Mouse (Mus musculus): ENCODE results near the gene Glis1.

Glis1 gene

GRCm38 (mm10) chr4:107518766-107519165 lies 84.4 kb downstream of the Glis1 start:
- no peak for DNase-seq (ENCODE audit: low spot score)

GRCm38 (mm10) chr4:107520071-107520470 lies 85.7 kb downstream of the Glis1 start:
- DNase-seq (ENCODE audit: low spot score), result no peak

GRCm38 (mm10) chr4:107520816-107521215 lies 86.4 kb downstream of the Glis1 start:
- no peak for DNase-seq (ENCODE audit: low spot score)

GRCm38 (mm10) chr4:107523607-107524151 lies 89.3 kb downstream of the Glis1 start:
- DNase-seq (ENCODE audit: low spot score), result no peak

- DNase-seq (ENCODE audit: low spot score), result no peak
These were observed 100.7 kb downstream of the Glis1 start for GRCm38 (mm10) chr4:107535126-107535525.

- DNase-seq (ENCODE audit: low spot score), result no peak
These were observed 103.7 kb downstream of the Glis1 start for GRCm38 (mm10) chr4:107538116-107538515.

GRCm38 (mm10) chr4:107538561-107538960 lies 104.2 kb downstream of the Glis1 start:
- no peak for DNase-seq (ENCODE audit: low spot score)

GRCm38 (mm10) chr4:107539021-107539420 lies 104.6 kb downstream of the Glis1 start:
- no peak for DNase-seq (ENCODE audit: low spot score)

- no peak for DNase-seq (ENCODE audit: low spot score)
These were observed 107.4 kb downstream of the Glis1 start for GRCm38 (mm10) chr4:107541821-107542220.

- DNase-seq (ENCODE audit: low spot score), result no peak
These were observed 110.5 kb downstream of the Glis1 start for GRCm38 (mm10) chr4:107544843-107545242.

GRCm38 (mm10) chr4:107545726-107546125 lies 111.3 kb downstream of the Glis1 start:
- DNase-seq (ENCODE audit: low spot score), result no peak

- no peak for DNase-seq (ENCODE audit: low spot score)
These were observed 112.1 kb downstream of the Glis1 start for GRCm38 (mm10) chr4:107546525-107546924.

GRCm38 (mm10) chr4:107550096-107550495 lies 115.7 kb downstream of the Glis1 start:
- DNase-seq (ENCODE audit: low spot score), result no peak

- DNase-seq (ENCODE audit: low spot score), result no peak
These were observed 116.2 kb downstream of the Glis1 start for GRCm38 (mm10) chr4:107550546-107550945.

GRCm38 (mm10) chr4:107552696-107553095 lies 118.3 kb downstream of the Glis1 start:
- no peak for DNase-seq (ENCODE audit: low spot score)

- DNase-seq (ENCODE audit: low spot score), result no peak
These were observed 119.4 kb downstream of the Glis1 start for GRCm38 (mm10) chr4:107553774-107554173.

GRCm38 (mm10) chr4:107558801-107559200 lies 124.4 kb downstream of the Glis1 start:
- DNase-seq (ENCODE audit: low spot score), result no peak

GRCm38 (mm10) chr4:107561056-107561455 lies 126.7 kb downstream of the Glis1 start:
- no peak for DNase-seq (ENCODE audit: low spot score)

- no peak for DNase-seq (ENCODE audit: low spot score)
These were observed 133.8 kb downstream of the Glis1 start for GRCm38 (mm10) chr4:107568159-107568558.

- no peak for DNase-seq (ENCODE audit: low spot score)
These were observed 134.6 kb downstream of the Glis1 start for GRCm38 (mm10) chr4:107568881-107569443.

GRCm38 (mm10) chr4:107570329-107571014 lies 136.1 kb downstream of the Glis1 start:
- DNase-seq (ENCODE audit: low spot score), result no peak

GRCm38 (mm10) chr4:107575781-107576180 lies 141.4 kb downstream of the Glis1 start:
- DNase-seq (ENCODE audit: low spot score), result no peak

GRCm38 (mm10) chr4:107576742-107577141 lies 142.4 kb downstream of the Glis1 start:
- DNase-seq (ENCODE audit: low spot score), result peak; percentile 53
